In the genomic region with DNA sequence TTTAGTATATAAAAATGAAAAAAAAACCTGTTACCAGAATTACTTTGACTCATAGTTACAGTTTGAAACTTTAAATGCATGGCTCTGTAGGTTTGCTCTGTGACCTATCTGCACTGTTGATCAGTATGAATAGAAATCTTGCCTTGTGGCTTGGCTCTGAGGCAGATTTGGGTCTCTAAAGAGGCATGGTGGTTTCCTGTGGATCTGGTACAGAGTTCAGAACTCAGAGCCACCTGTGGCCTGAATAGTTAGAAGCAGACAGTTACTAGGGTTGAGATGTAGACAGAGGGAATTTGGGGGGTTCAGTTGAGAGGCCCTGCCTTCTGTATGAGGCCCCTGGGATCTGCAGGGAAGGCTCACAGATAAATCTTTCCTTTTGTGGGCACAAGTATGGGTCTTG, we compare ENCODE assay signal across 37 mouse cellular contexts. TPM values are rescaled to one million over a fixed set of nuclear protein-coding genes. Genes with fewer than 3 reads are reported as not detected.
A peak's percentile ranks its signal among the peaks of the same experiment; 100 is the strongest.
DNase-seq lines count a peak whose midpoint lies in the region; ATAC-seq lines count a peak whose summit lies in the region.
"Had no signal": no experiment of that assay in that cellular context is flagged by ENCODE, and none has a peak within 500 bp of the region (broad histone marks: within the 10 kb centered on the region; RNA-seq: fewer than 3 reads in every experiment).

No protein-coding gene starts in this region.

- no peak overlapping the region for H3K27ac ChIP-seq in forebrain, embryonic 15.5 days (replicated peaks)
- H3K27ac ChIP-seq: embryonic facial prominence, embryonic 12.5 days; hindbrain, embryonic 10.5 days; hindbrain, embryonic 15.5 days; intestine, embryonic 15.5 days; kidney, postnatal 0 days; liver, embryonic 13.5 days; macrophage; midbrain, embryonic 10.5 days; neural tube, embryonic 13.5 days; stomach, postnatal 0 days had no signal

- peak; percentile 61 for DNase-seq in CD4-positive, CD25-positive, alpha-beta regulatory T cell, adult 2 months (ENCODE audit: low read depth, low spot score)
- DNase-seq in T-cell, adult 2 months (ENCODE audit: low spot score) = peak; percentile 23
- peak; percentile 70 for DNase-seq in naive thymus-derived CD4-positive, alpha-beta T cell, adult 2 months (ENCODE audit: low read depth)
- peak; percentile 38 for DNase-seq in thymus, postnatal 14 days
- no peak for DNase-seq in natural killer cell, adult 2 months (ENCODE audit: low spot score in 2 of 2)
- no peak for DNase-seq in testis, postnatal 10 days (ENCODE audit: low spot score)
- DNase-seq in cerebellum, adult 11 months = no peak
- DNase-seq: adrenal gland, adult 2 months; B cell, adult 2 months; cerebellum, adult 9-10 months; embryo, embryonic 11 days; gastrocnemius, postnatal 25 days; heart, postnatal 10 days; kidney, adult 8-10 months; liver, embryonic 13.5 days; lung, adult 18-20 months; right cerebral cortex, postnatal 4 days had no signal

- no peaks in the 10 kb centered on the region for H3K4me1 ChIP-seq in forebrain, embryonic 15.5 days
- H3K4me1 ChIP-seq: embryonic facial prominence, embryonic 12.5 days; heart, embryonic 12.5 days; hindbrain, embryonic 10.5 days; hindbrain, embryonic 15.5 days; intestine, embryonic 15.5 days; liver, embryonic 13.5 days; midbrain, embryonic 10.5 days; neural tube, embryonic 13.5 days had no signal

- H3K4me3 ChIP-seq in forebrain, embryonic 15.5 days = no peak overlapping the region
- H3K4me3 ChIP-seq: embryonic facial prominence, embryonic 12.5 days; heart, embryonic 12.5 days; hindbrain, embryonic 10.5 days; hindbrain, embryonic 15.5 days; intestine, embryonic 15.5 days; liver, embryonic 13.5 days; midbrain, embryonic 10.5 days; neural tube, embryonic 13.5 days had no signal

- H3K4me2 ChIP-seq in forebrain, embryonic 15.5 days (replicated peaks) = no peak overlapping the region
- H3K4me2 ChIP-seq: embryonic facial prominence, embryonic 12.5 days; heart, embryonic 12.5 days; hindbrain, embryonic 15.5 days; intestine, embryonic 15.5 days; liver, embryonic 13.5 days; neural tube, embryonic 13.5 days had no signal

- no peaks in the 10 kb centered on the region for H3K36me3 ChIP-seq in forebrain, embryonic 15.5 days
- H3K36me3 ChIP-seq: embryonic facial prominence, embryonic 12.5 days; heart, embryonic 12.5 days; hindbrain, embryonic 10.5 days; hindbrain, embryonic 15.5 days; intestine, embryonic 15.5 days; liver, embryonic 13.5 days; midbrain, embryonic 10.5 days; neural tube, embryonic 13.5 days had no signal

- no peaks in the 10 kb centered on the region for H3K27me3 ChIP-seq in forebrain, embryonic 15.5 days
- H3K27me3 ChIP-seq: embryonic facial prominence, embryonic 12.5 days; heart, embryonic 12.5 days; hindbrain, embryonic 15.5 days; intestine, embryonic 15.5 days; liver, embryonic 13.5 days; neural tube, embryonic 13.5 days; Patski had no signal

- no peak overlapping the region for H3K9ac ChIP-seq in forebrain, embryonic 15.5 days (replicated peaks)
- H3K9ac ChIP-seq: embryonic facial prominence, embryonic 12.5 days; heart, embryonic 12.5 days; hindbrain, embryonic 15.5 days; intestine, embryonic 15.5 days; liver, embryonic 13.5 days; neural tube, embryonic 13.5 days had no signal

- no peak for ATAC-seq in forebrain, embryonic 15.5 days (replicated peaks)
- ATAC-seq: forebrain, embryonic 14.5 days; intestine, embryonic 15.5 days; lung, postnatal 0 days; midbrain, embryonic 16.5 days; Patski had no signal

- H3K9me3 ChIP-seq in forebrain, embryonic 15.5 days = no peaks in the 10 kb centered on the region
- H3K9me3 ChIP-seq: embryonic facial prominence, embryonic 12.5 days; heart, embryonic 12.5 days; hindbrain, embryonic 10.5 days; hindbrain, embryonic 15.5 days; intestine, embryonic 15.5 days; liver, embryonic 13.5 days; midbrain, embryonic 10.5 days; neural tube, embryonic 13.5 days had no signal

RNA-seq across cellular contexts. Expression of a gene that starts 0.5 kb away (rescaled TPM):
- not detected in 2 replicates for polyA plus RNA-seq in forebrain, embryonic 15.5 days (2015; fragmentation: Nextera tagmentation; extraction: Ambion mirVana)
- polyA plus RNA-seq: adrenal gland, adult 2 months; embryonic facial prominence, embryonic 12.5 days; forebrain, embryonic 14.5 days; frontal cortex, adult 2 months; heart, embryonic 12.5 days; hindbrain, embryonic 10.5 days; hindbrain, embryonic 15.5 days; intestine, embryonic 15.5 days; kidney, postnatal 0 days; large intestine, adult 2 months; limb, embryonic 14.5 days; liver, embryonic 13.5 days; lung, postnatal 0 days; macrophage; midbrain, embryonic 10.5 days; midbrain, embryonic 16.5 days; neural tube, embryonic 13.5 days; Patski; spleen, adult 2 months; stomach, postnatal 0 days; urinary bladder, adult 2 months had no signal

RNA-seq across cellular contexts. Expression of a gene that starts 12.7 kb away (rescaled TPM):
- polyA plus RNA-seq in forebrain, embryonic 15.5 days (2015; fragmentation: Nextera tagmentation; extraction: Ambion mirVana) = not detected in 2 replicates
- polyA plus RNA-seq: adrenal gland, adult 2 months; embryonic facial prominence, embryonic 12.5 days; forebrain, embryonic 14.5 days; frontal cortex, adult 2 months; heart, embryonic 12.5 days; hindbrain, embryonic 10.5 days; hindbrain, embryonic 15.5 days; intestine, embryonic 15.5 days; kidney, postnatal 0 days; large intestine, adult 2 months; limb, embryonic 14.5 days; liver, embryonic 13.5 days; lung, postnatal 0 days; macrophage; midbrain, embryonic 10.5 days; midbrain, embryonic 16.5 days; neural tube, embryonic 13.5 days; Patski; spleen, adult 2 months; stomach, postnatal 0 days; urinary bladder, adult 2 months had no signal

RNA-seq across cellular contexts. Expression of a gene that starts 40.3 kb away (rescaled TPM):
- polyA plus RNA-seq in forebrain, embryonic 15.5 days (2015; fragmentation: Nextera tagmentation; extraction: Ambion mirVana) = not detected in 2 replicates
- polyA plus RNA-seq: adrenal gland, adult 2 months; embryonic facial prominence, embryonic 12.5 days; forebrain, embryonic 14.5 days; heart, embryonic 12.5 days; hindbrain, embryonic 10.5 days; hindbrain, embryonic 15.5 days; intestine, embryonic 15.5 days; kidney, postnatal 0 days; limb, embryonic 14.5 days; liver, embryonic 13.5 days; lung, postnatal 0 days; macrophage; midbrain, embryonic 10.5 days; midbrain, embryonic 16.5 days; neural tube, embryonic 13.5 days; Patski; stomach, postnatal 0 days had no signal

RNA-seq across cellular contexts. Expression of a gene that starts 55.0 kb away (rescaled TPM):
- polyA plus RNA-seq in forebrain, embryonic 15.5 days (2015; fragmentation: Nextera tagmentation; extraction: Ambion mirVana) = not detected in 2 replicates
- polyA plus RNA-seq: adrenal gland, adult 2 months; forebrain, embryonic 14.5 days; frontal cortex, adult 2 months; heart, embryonic 12.5 days; hindbrain, embryonic 10.5 days; hindbrain, embryonic 15.5 days; intestine, embryonic 15.5 days; kidney, postnatal 0 days; limb, embryonic 14.5 days; liver, embryonic 13.5 days; lung, postnatal 0 days; macrophage; midbrain, embryonic 10.5 days; midbrain, embryonic 16.5 days; neural tube, embryonic 13.5 days; Patski; spleen, adult 2 months; stomach, postnatal 0 days; urinary bladder, adult 2 months had no signal

Comparison
In these comparisons a context has a peak if more than half of its experiments do, and no peak if none do; other contexts are left out.
1. DNase-seq: peak in CD4-positive, CD25-positive, alpha-beta regulatory T cell, adult 2 months (single experiment), T-cell, adult 2 months (single experiment), naive thymus-derived CD4-positive, alpha-beta T cell, adult 2 months (single experiment) and thymus, postnatal 14 days (single experiment); none in natural killer cell, adult 2 months (0 of 2), testis, postnatal 10 days (single experiment) and cerebellum, adult 11 months (single experiment).